Mouse (Mus musculus) hindbrain, embryonic 11.5 days (tissue): ENCODE data around the gene Cdk8. TPM values are rescaled to one million over a fixed set of nuclear protein-coding genes. Genes with fewer than 3 reads are reported as not detected.

Source experiments
- ATAC-seq: fragments of 200-750 bp; cut with Nextera tagmentation; 2 replicates; pipeline ENCODE4 v1.8.0; 2017; ENCODE audit warnings: mild to moderate bottlenecking, moderate TSS enrichment, moderate library complexity; ENCODE audit not compliant: low FRiP score
- DNase-seq: peaks from one replicate; pipeline ENCODE4 v3.0.0-alpha.2; 2015; ENCODE audit warnings: low spot score
- H3K27ac ChIP-seq: fragments of 300-500 bp; sonication (generic); 2 replicates; pipeline ENCODE4 v1.5.1; 2014; ENCODE audit warnings: mild to moderate bottlenecking, low read depth, low read length
- H3K27me3 ChIP-seq: fragments of 300-500 bp; sonication (generic); 2 replicates; pipeline ENCODE4 v1.6.1; 2014; ENCODE audit warnings: mild to moderate bottlenecking, low read length, moderate library complexity, mixed read lengths; ENCODE audit not compliant: control insufficient read depth, insufficient read depth
- H3K36me3 ChIP-seq: fragments of 300-500 bp; sonication (generic); 2 replicates; pipeline ENCODE4 v1.6.1; 2014; ENCODE audit warnings: mild to moderate bottlenecking, low read length, moderate library complexity, mixed read lengths; ENCODE audit not compliant: control insufficient read depth, insufficient read depth
- H3K4me1 ChIP-seq: fragments of 300-500 bp; sonication (generic); replicated peaks from 2 replicates; pipeline ENCODE4 v1.6.1; 2014; ENCODE audit warnings: low read length, mixed read lengths; ENCODE audit not compliant: control insufficient read depth, insufficient read depth
- H3K4me2 ChIP-seq: fragments of 300-500 bp; sonication (generic); replicated peaks from 2 replicates; pipeline ENCODE4 v1.6.1; 2014; ENCODE audit warnings: mild to moderate bottlenecking, low read depth, low read length
- H3K4me3 ChIP-seq: fragments of 300-500 bp; sonication (generic); 2 replicates; pipeline ENCODE4 v1.5.1; 2014; ENCODE audit warnings: low read depth, low read length
- H3K9ac ChIP-seq: fragments of 300-500 bp; sonication (generic); 2 replicates; pipeline ENCODE4 v1.6.1; 2014; ENCODE audit warnings: low read depth, low read length
- H3K9me3 ChIP-seq: fragments of 300-500 bp; sonication (generic); 2 replicates; pipeline ENCODE4 v1.6.1; 2016; ENCODE audit warnings: low read length; ENCODE audit not compliant: control insufficient read depth
- WGBS: fragments of 180-500 bp; shearing (Covaris S2); extraction: QIAGEN DNeasy Blood & Tissue Kit; methylation state at CpG from one replicate; pipeline ENCODE4 v1.1.7; 2014; 5-methylcytosine and 5-hydroxymethylcytosine counted together
- polyA plus RNA-seq: library from polyadenylated mRNA; unstranded; fragments of >200 nt; fragmentation: Nextera tagmentation; extraction: Ambion mirVana; gene quantifications from 2 replicates; pipeline ENCODE4 v1.2.1, GENCODE M21; 2014

The Cdk8 gene
- polyA plus RNA-seq, 1 experiment from 2014 or later = 40.5 TPM

DNA sequence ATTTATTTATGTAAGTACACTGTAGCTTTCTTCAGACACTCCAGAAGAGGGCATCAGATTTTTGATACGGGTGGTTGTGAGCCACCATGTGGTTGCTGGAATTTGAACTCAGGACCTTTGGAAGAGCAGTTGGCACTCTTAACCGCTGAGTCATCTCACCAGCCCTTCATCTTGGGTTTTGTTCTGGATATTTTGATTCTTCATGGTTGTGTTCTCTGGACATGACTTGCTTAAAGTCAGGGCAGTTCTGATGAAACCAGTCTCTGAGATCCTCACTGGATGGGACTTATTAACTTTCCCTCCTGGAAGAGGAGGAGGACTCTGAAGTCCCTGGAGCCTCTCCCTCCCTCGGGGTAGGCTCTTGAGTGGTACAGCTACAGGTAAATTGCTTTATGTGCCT lies 10.2 kb downstream of the Cdk8 start:
- WGBS = 90% methylated on average over 3 of the region's 3 CpGs
- H3K4me1 ChIP-seq = no peaks in the 10 kb centered on the region
- H3K27ac ChIP-seq = no peak overlapping the region
- no peak overlapping the region for H3K9ac ChIP-seq
- no peaks in the 10 kb centered on the region for H3K36me3 ChIP-seq
- DNase-seq (no peak), ATAC-seq (no peak)
- no peaks in the 10 kb centered on the region for H3K27me3 ChIP-seq
- no peak overlapping the region for H3K4me3 ChIP-seq
- H3K9me3 ChIP-seq = no peaks in the 10 kb centered on the region
- no peak overlapping the region for H3K4me2 ChIP-seq

DNA sequence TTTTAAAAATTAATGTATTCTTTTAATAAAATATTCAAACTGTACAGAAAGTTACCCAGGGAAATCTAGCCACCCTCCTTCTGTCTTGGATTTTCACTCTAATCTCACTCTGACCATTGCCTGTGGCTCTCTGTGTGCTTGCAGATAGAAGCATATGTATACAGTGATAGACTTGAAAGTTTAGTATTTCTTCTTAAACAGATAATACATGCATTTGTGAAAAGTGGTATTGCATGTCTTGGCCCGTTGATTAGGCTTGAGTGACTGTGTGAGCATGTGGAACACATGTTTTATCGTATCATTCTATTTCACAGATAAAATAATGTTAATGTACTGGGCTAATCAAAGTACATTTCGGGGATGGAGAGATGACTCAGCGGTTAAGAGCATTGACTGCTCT lies 14.2 kb downstream of the Cdk8 start:
- Histone ChIP-seq H3K9ac (no peak overlapping the region), H3K4me3 (no peak overlapping the region), H3K27ac (no peak overlapping the region), H3K9me3 (no peaks in the 10 kb centered on the region), H3K27me3 (no peaks in the 10 kb centered on the region), H3K36me3 (no peaks in the 10 kb centered on the region), H3K4me1 (no peaks in the 10 kb centered on the region), H3K4me2 (no peak overlapping the region)
- no peak for ATAC-seq
- 96% methylated on average over 4 of the region's 4 CpGs for WGBS
- no peak for DNase-seq

DNA sequence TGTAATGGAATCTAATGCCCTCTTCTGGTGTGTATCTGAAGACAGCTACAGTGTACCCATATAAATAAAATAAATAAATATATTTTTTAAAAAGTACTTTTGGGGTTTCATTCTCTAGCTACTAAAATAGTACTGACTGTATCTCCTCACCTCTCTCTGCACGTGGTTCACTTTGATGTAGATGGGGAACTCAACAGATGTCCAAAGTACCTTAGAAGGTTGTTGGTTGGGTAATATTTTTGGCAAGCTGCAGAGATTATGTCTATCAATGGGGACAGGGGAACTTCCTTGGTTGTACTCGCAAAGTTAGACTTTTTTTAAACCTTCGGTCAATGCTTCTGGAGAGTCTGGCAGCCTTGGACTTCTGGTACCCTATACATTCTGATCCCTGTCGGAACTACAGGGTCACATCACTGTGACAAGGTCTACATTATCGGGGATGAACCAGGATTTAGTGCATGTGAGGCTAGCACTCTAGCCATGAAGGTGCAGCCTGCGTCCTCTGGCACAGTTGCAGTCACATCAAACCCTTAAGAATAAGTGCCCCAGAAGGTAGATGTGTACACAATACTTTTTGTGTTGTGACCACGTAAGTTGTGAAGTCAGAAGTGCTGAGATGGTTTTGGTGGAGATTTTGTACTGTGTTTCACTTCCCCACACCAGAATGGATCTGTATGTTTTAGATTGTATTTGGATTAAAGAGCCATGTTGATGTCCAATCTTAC lies 14.8 kb downstream of the Cdk8 start:
- no peaks in the 10 kb centered on the region for H3K4me1 ChIP-seq
- ATAC-seq = no peak
- H3K27me3 ChIP-seq = no peaks in the 10 kb centered on the region
- H3K9ac ChIP-seq = no peak overlapping the region
- DNase-seq = no peak
- H3K9me3 ChIP-seq = no peaks in the 10 kb centered on the region
- WGBS = 94% methylated on average over 7 of the region's 7 CpGs
- no peak overlapping the region for H3K4me3 ChIP-seq
- no peak overlapping the region for H3K4me2 ChIP-seq
- no peak overlapping the region for H3K27ac ChIP-seq
- no peaks in the 10 kb centered on the region for H3K36me3 ChIP-seq

DNA sequence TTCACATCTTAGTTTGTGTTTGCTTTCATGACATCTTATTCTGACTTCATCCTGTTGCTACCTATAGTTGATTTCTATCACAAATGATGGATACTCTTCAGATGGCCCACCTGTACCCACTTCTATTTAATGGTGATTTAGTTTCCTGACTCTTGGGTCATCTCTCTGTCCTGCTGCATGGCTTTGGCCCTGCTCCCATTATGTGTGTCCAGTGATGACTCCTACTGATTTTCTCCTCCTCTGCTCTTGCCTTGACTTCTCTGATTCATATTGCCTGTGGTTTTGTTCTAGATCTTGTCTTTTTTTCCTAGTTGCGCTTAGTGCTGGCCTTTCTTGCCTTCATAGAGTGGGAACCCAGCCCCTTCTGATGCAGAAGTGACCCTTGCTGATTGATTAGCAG lies 15.4 kb downstream of the Cdk8 start:
- Histone ChIP-seq H3K27me3 (no peaks in the 10 kb centered on the region), H3K4me3 (no peak overlapping the region), H3K4me1 (no peaks in the 10 kb centered on the region), H3K9ac (no peak overlapping the region), H3K36me3 (no peaks in the 10 kb centered on the region), H3K9me3 (no peaks in the 10 kb centered on the region), H3K4me2 (no peak overlapping the region), H3K27ac (no peak overlapping the region)
- no peak for DNase-seq
- 92% methylated on average over 1 of the region's 1 CpGs for WGBS
- no peak for ATAC-seq

- Histone ChIP-seq H3K27ac (no peak overlapping the region), H3K9ac (no peak overlapping the region), H3K4me2 (no peak overlapping the region), H3K27me3 (no peaks in the 10 kb centered on the region), H3K4me3 (no peak overlapping the region), H3K4me1 (no peaks in the 10 kb centered on the region), H3K36me3 (no peaks in the 10 kb centered on the region), H3K9me3 (no peaks in the 10 kb centered on the region)
- no peak for ATAC-seq
- WGBS = 89% methylated on average over 5 of the region's 5 CpGs
- no peak for DNase-seq
Measured at GRCm38 (mm10) chr5:146247709-146248108, 16.7 kb downstream of the Cdk8 start.

GRCm38 (mm10) chr5:146248746-146249145 lies 17.7 kb downstream of the Cdk8 start:
- 93% methylated on average over 10 of the region's 10 CpGs for WGBS
- no peak for ATAC-seq
- no peaks in the 10 kb centered on the region for H3K27me3 ChIP-seq

GRCm38 (mm10) chr5:146250369-146251075 lies 19.5 kb downstream of the Cdk8 start:
- no peak overlapping the region for H3K27ac ChIP-seq
- H3K36me3 ChIP-seq = no peaks in the 10 kb centered on the region
- ATAC-seq = no peak
- no peak overlapping the region for H3K9ac ChIP-seq
- no peaks in the 10 kb centered on the region for H3K9me3 ChIP-seq
- H3K27me3 ChIP-seq = no peaks in the 10 kb centered on the region
- H3K4me1 ChIP-seq = no peaks in the 10 kb centered on the region
- no peak overlapping the region for H3K4me3 ChIP-seq
- no peak for DNase-seq
- WGBS = 91% methylated on average over 12 of the region's 12 CpGs
- H3K4me2 ChIP-seq = no peak overlapping the region

More at GRCm38 (mm10) chr5:146248746-146249145, 17.7 kb downstream of the Cdk8 start:
- H3K9ac ChIP-seq = no peak overlapping the region
- no peaks in the 10 kb centered on the region for H3K9me3 ChIP-seq
- no peak overlapping the region for H3K4me3 ChIP-seq
- no peak overlapping the region for H3K27ac ChIP-seq
- no peak overlapping the region for H3K4me2 ChIP-seq
- H3K4me1 ChIP-seq = no peaks in the 10 kb centered on the region
- H3K36me3 ChIP-seq = no peaks in the 10 kb centered on the region
- no peak for DNase-seq

- DNase-seq (no peak), ATAC-seq (no peak)
- Histone ChIP-seq H3K27ac (no peak overlapping the region), H3K4me2 (no peak overlapping the region), H3K4me1 (no peaks in the 10 kb centered on the region), H3K27me3 (no peaks in the 10 kb centered on the region), H3K4me3 (no peak overlapping the region), H3K9me3 (no peaks in the 10 kb centered on the region), H3K9ac (no peak overlapping the region), H3K36me3 (no peaks in the 10 kb centered on the region)
- 89% methylated on average over 5 of the region's 5 CpGs for WGBS
Measured at GRCm38 (mm10) chr5:146251663-146252429, 20.8 kb downstream of the Cdk8 start.
